In the genomic region with DNA sequence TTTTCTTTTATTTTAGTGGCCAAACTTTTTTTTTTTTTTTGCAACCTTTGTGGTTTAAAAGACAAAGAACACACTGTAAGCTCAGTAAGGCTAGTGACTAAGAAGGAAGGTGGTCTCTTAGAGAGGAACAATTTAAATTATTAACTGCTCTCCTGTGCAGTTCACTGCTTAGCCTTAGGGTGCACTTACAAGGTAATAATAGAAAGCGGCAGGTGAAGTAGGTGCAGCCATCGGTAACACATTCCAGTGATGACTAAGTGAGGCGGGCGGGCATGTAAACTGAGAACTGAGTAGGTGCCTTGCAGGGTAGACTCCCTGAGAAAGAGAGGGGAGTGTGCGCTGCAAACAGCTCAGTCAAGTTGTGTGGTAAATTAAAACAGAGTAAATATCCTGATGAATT, we compare ENCODE assay signal across 8 mouse cellular contexts. TPM values are rescaled to one million over a fixed set of nuclear protein-coding genes. Genes with fewer than 3 reads are reported as not detected.
DNase-seq lines count a peak whose midpoint lies in the region; ATAC-seq and TF ChIP-seq lines count a peak whose summit lies in the region.

No protein-coding gene starts in this region.

- TF ChIP-seq EP300 in lung, postnatal 0 days (IDR thresholded peaks at IDR 0.05), result peak; percentile 40; the same call in 1 of the 2 replicates

- peak overlapping the region; percentile 2; the same call in 1 of the 2 replicates for H3K9ac ChIP-seq in lung, postnatal 0 days (replicated peaks; ENCODE audit: low read depth)

- no peak for DNase-seq in layer of hippocampus, adult 2 months (ENCODE audit: low spot score in 2 of 2)
- DNase-seq in layer of hippocampus, postnatal 14 days (ENCODE audit: low spot score in 2 of 2), result no peak
- peak; percentile 14 for DNase-seq in embryonic facial prominence, embryonic 10.5 days (ENCODE audit: low spot score)
- peak; percentile 38 for DNase-seq in kidney, adult 11 months
- peak; percentile 78 for DNase-seq in lung, postnatal 0 days (ENCODE audit: low spot score)
- no peak for DNase-seq in cerebellum, adult 18-20 months
- no peak for DNase-seq in natural killer cell, adult 2 months (ENCODE audit: low spot score in 2 of 2)
- DNase-seq in frontal cortex, postnatal 25 days (ENCODE audit: low spot score in 2 of 2), result no peak

- peak; percentile 29 for ATAC-seq in lung, postnatal 0 days

- H3K4me1 ChIP-seq in embryonic facial prominence, embryonic 10.5 days, result peaks cover 34% of the 10 kb centered on the region
- no peaks in the 10 kb centered on the region; the same call in 1 of the 2 replicates for H3K4me1 ChIP-seq in lung, postnatal 0 days (ENCODE audit: insufficient read depth, low read depth, low read length)

- WGBS in embryonic facial prominence, embryonic 10.5 days, result 51% methylated on average over 5 of the region's 5 CpGs
- WGBS in lung, postnatal 0 days, result 39% methylated on average over 5 of the region's 5 CpGs

- H3K27ac ChIP-seq in layer of hippocampus, adult 2 months, result peak overlapping the region; percentile 98
- no peak overlapping the region for H3K27ac ChIP-seq in embryonic facial prominence, embryonic 10.5 days (replicated peaks)
- H3K27ac ChIP-seq in lung, postnatal 0 days (ENCODE audit: low read length), result no peak overlapping the region

- H3K4me2 ChIP-seq in lung, postnatal 0 days (replicated peaks; ENCODE audit: low read depth, low read length), result peak overlapping the region; percentile 71

- H3K4me3 ChIP-seq in layer of hippocampus, adult 2 months, result peak overlapping the region; percentile 97
- peak overlapping the region; percentile 87 for H3K4me3 ChIP-seq in embryonic facial prominence, embryonic 10.5 days
- peak overlapping the region; percentile 98; the same call in 1 of the 2 replicates for H3K4me3 ChIP-seq in lung, postnatal 0 days (ENCODE audit: low read depth, low read length)

- no peaks in the 10 kb centered on the region for H3K27me3 ChIP-seq in embryonic facial prominence, embryonic 10.5 days (replicated peaks; ENCODE audit: low read depth, poor library complexity, severe bottlenecking)
- H3K27me3 ChIP-seq in lung, postnatal 0 days (replicated peaks; ENCODE audit: insufficient read depth, low read length), result no peaks in the 10 kb centered on the region

- no peaks in the 10 kb centered on the region for H3K9me3 ChIP-seq in embryonic facial prominence, embryonic 10.5 days
- H3K9me3 ChIP-seq in lung, postnatal 0 days (ENCODE audit: low read length), result no peaks in the 10 kb centered on the region

- peaks cover 12% of the 10 kb centered on the region for H3K36me3 ChIP-seq in embryonic facial prominence, embryonic 10.5 days (replicated peaks)
- no peaks in the 10 kb centered on the region for H3K36me3 ChIP-seq in lung, postnatal 0 days (ENCODE audit: insufficient read depth, low read length)

- TF ChIP-seq CTCF in layer of hippocampus, adult 2 months (conservative IDR thresholded peaks at IDR 0.05), result peak; percentile 30
- 0 out of 2 replicates have a peak, but pooled peaks have one; percentile 18 for TF ChIP-seq CTCF in lung, postnatal 0 days (IDR thresholded peaks at IDR 0.05)

RNA-seq across cellular contexts. Expression of gene Pex12, which starts 1.4 kb away (rescaled TPM):
- 10 to 100 TPM; 11.0 to 11.2 TPM for total RNA-seq in layer of hippocampus, adult 2 months (2021)
- total RNA-seq in layer of hippocampus, postnatal 14 days (2021), result 10 to 100 TPM in 1 of 2 experiments, 1 to 10 TPM in 1; 9.2 to 10.7 TPM
- polyA plus RNA-seq in embryonic facial prominence, embryonic 10.5 days (2016; fragmentation: Nextera tagmentation; extraction: Ambion mirVana), result 13.2 and 15.2 TPM in 2 replicates
- polyA plus RNA-seq in lung, postnatal 0 days (2015; fragmentation: Nextera tagmentation; extraction: Ambion mirVana), result 9.0 and 9.5 TPM in 2 replicates

RNA-seq across cellular contexts. Expression of gene Ap2b1, which starts 4.9 kb away (rescaled TPM):
- 100 to 1,000 TPM; 319 to 331 TPM for total RNA-seq in layer of hippocampus, adult 2 months (2021)
- total RNA-seq in layer of hippocampus, postnatal 14 days (2021), result 100 to 1,000 TPM; 352 to 359 TPM
- polyA plus RNA-seq in embryonic facial prominence, embryonic 10.5 days (2016; fragmentation: Nextera tagmentation; extraction: Ambion mirVana), result 64.9 and 71.3 TPM in 2 replicates
- 26.5 and 30.9 TPM in 2 replicates for polyA plus RNA-seq in lung, postnatal 0 days (2015; fragmentation: Nextera tagmentation; extraction: Ambion mirVana)

RNA-seq across cellular contexts. Expression of gene Slfn14, which starts 17.2 kb away (rescaled TPM):
- total RNA-seq in layer of hippocampus, adult 2 months (2021), result not detected
- not detected for total RNA-seq in layer of hippocampus, postnatal 14 days (2021)
- polyA plus RNA-seq in embryonic facial prominence, embryonic 10.5 days (2016; fragmentation: Nextera tagmentation; extraction: Ambion mirVana), result 0.09 and 0.37 TPM in 2 replicates
- polyA plus RNA-seq in lung, postnatal 0 days (2015; fragmentation: Nextera tagmentation; extraction: Ambion mirVana), result 0.75 and 1.3 TPM in 2 replicates

Comparison
In these comparisons a context has a peak if more than half of its experiments do, and no peak if none do; other contexts are left out.
1. DNase-seq: peak in embryonic facial prominence, embryonic 10.5 days (single experiment), kidney, adult 11 months (single experiment) and lung, postnatal 0 days (single experiment); none in layer of hippocampus, adult 2 months (0 of 2), layer of hippocampus, postnatal 14 days (0 of 2), cerebellum, adult 18-20 months (0 of 2), natural killer cell, adult 2 months (0 of 2) and frontal cortex, postnatal 25 days (0 of 2).
2. Peak in every context shown above with its lines, with median percentiles within 50 percentile points of each other: H3K4me3 ChIP-seq.